Mouse (Mus musculus) hindbrain, embryonic 10.5 days (tissue): ENCODE measurements at regions not wholly inside any gene's neighbourhood (a gene's known extent, or its start where the extent isn't known, plus 50 kb on each side); places are given as distances from the start of the nearest gene placed in this dataset.

Source experiments
- DNase-seq: peaks from one replicate; pipeline ENCODE4 v3.0.0-alpha.2; 2017; ENCODE audit warnings: low spot score
- H3K27ac ChIP-seq: fragments of 300-500 bp; sonication (generic); 2 replicates; pipeline ENCODE4 v1.5.1; 2016; ENCODE audit warnings: mild to moderate bottlenecking, moderate library complexity
- H3K27me3 ChIP-seq: fragments of 300-500 bp; sonication (generic); 2 replicates; pipeline ENCODE4 v1.6.1; 2016; ENCODE audit warnings: mild to moderate bottlenecking; ENCODE audit not compliant: poor library complexity, insufficient read depth, severe bottlenecking
- H3K36me3 ChIP-seq: fragments of 300-500 bp; sonication (generic); 2 replicates; pipeline ENCODE4 v1.6.1; 2016; ENCODE audit warnings: mild to moderate bottlenecking, moderate library complexity
- H3K4me1 ChIP-seq: fragments of 300-500 bp; sonication (generic); replicated peaks from 2 replicates; pipeline ENCODE4 v1.6.1; 2016; ENCODE audit warnings: mild to moderate bottlenecking
- H3K4me3 ChIP-seq: fragments of 300-500 bp; sonication (generic); 2 replicates; pipeline ENCODE4 v1.5.1; 2016; ENCODE audit warnings: mild to moderate bottlenecking, moderate library complexity
- H3K9me3 ChIP-seq: fragments of 300-500 bp; sonication (generic); 2 replicates; pipeline ENCODE4 v1.6.1; 2016; ENCODE audit warnings: mild to moderate bottlenecking, moderate library complexity
- WGBS: fragments of 180-500 bp; shearing (Covaris S2); methylation state at CpG from one replicate; pipeline ENCODE4 v1.1.7; 2016; 5-methylcytosine and 5-hydroxymethylcytosine counted together

DNA sequence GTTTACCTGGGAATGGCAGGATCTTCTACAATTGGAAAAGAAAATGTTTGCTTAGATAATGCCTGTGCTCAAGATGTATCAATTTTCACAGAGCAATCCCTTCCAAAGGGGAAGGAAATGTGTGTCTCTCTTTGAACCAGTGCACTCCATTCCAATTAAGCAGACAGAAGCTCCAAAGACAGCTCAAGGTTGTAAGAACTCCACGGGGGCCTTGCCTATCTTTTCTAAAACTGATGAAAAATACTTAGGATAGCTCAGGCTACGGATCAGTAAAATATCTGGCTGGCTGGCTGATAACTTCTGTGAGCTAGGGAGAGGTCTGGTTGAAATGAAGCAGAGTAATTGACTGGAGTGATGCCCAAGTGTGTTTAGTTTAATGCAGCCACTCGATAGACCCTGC is 138.6 kb upstream of the Steap4 start:
- H3K4me3 ChIP-seq, result no peak overlapping the region
- H3K27me3 ChIP-seq, result no peaks in the 10 kb centered on the region
- no peaks in the 10 kb centered on the region for H3K36me3 ChIP-seq
- 78% methylated on average over 3 of the region's 3 CpGs for WGBS
- no peaks in the 10 kb centered on the region for H3K9me3 ChIP-seq
- no peak for DNase-seq
- H3K4me1 ChIP-seq, result no peaks in the 10 kb centered on the region
- H3K27ac ChIP-seq, result no peak overlapping the region

DNA sequence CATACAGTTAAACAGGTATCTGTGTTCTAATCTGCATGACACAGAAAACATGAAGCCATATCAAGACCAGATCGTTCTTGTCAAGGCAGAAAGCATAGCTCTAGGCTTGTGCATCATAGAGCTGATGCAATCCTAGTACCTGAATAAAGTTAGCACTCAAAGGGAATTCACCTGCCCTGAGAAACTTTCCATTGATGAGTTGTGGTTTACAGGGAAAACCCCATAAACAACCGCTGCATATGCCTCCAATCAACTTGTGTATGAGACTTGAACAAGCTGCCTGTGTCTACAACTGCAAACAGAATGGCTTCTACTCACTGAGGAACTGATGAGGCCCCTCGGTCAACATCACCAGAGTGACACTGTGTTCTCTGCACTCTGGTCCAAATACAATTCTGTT is 130.6 kb upstream of the Steap4 start:
- no peak overlapping the region for H3K4me3 ChIP-seq
- 86% methylated on average over 3 of the region's 3 CpGs for WGBS

DNA sequence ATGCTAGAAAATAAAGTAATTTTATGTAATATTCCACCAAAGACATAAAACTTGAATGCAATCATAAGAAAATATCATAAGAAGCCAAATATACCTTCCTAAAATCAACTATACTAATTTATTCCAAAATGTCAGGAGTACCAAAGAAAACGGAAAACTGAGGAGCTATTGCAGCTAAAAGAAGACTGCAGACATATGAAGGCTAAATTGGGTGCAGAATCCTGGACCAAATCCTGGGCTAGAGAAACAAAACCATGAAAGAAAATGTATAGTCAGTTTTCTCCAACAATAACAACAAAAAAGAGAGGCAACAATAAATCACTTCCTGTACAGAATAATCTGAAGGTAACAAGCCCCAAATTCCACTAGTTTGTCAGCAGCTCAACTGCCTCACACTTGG is 126.4 kb upstream of the Steap4 start:
- WGBS, result 89% methylated on average over 1 of the region's 1 CpGs
- Histone ChIP-seq H3K27me3 (no peaks in the 10 kb centered on the region), H3K36me3 (no peaks in the 10 kb centered on the region), H3K4me1 (no peaks in the 10 kb centered on the region), H3K27ac (no peak overlapping the region), H3K9me3 (no peaks in the 10 kb centered on the region), H3K4me3 (no peak overlapping the region)
- no peak for DNase-seq

More for the DNA sequence above, 130.6 kb upstream of the Steap4 start:
- Histone ChIP-seq H3K27me3 (no peaks in the 10 kb centered on the region), H3K27ac (no peak overlapping the region), H3K36me3 (no peaks in the 10 kb centered on the region), H3K9me3 (no peaks in the 10 kb centered on the region), H3K4me1 (no peaks in the 10 kb centered on the region)
- DNase-seq, result no peak

DNA sequence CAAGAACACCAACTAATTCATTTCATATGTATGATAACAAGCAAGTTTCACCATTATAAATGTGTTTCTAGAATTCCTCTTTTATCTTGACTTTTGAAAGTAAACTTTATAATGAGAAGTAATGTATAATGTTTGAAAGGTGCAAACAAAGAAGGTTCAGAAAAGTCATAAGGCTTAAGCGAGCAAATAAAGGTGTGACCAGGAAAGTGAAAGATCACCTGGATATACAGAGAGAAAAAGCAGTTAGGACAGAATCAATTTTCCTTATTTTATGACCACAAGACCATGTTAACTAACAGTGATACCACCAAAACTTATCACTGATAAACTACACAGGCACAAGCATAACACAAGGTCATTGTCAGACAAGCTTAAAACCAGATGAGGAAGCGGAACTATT is 97.2 kb upstream of the Steap4 start:
- Histone ChIP-seq H3K9me3 (no peaks in the 10 kb centered on the region), H3K4me1 (no peaks in the 10 kb centered on the region), H3K4me3 (no peak overlapping the region), H3K36me3 (no peaks in the 10 kb centered on the region), H3K27ac (no peak overlapping the region), H3K27me3 (no peaks in the 10 kb centered on the region)
- WGBS, result 89% methylated on average over 2 of the region's 2 CpGs
- no peak for DNase-seq

DNA sequence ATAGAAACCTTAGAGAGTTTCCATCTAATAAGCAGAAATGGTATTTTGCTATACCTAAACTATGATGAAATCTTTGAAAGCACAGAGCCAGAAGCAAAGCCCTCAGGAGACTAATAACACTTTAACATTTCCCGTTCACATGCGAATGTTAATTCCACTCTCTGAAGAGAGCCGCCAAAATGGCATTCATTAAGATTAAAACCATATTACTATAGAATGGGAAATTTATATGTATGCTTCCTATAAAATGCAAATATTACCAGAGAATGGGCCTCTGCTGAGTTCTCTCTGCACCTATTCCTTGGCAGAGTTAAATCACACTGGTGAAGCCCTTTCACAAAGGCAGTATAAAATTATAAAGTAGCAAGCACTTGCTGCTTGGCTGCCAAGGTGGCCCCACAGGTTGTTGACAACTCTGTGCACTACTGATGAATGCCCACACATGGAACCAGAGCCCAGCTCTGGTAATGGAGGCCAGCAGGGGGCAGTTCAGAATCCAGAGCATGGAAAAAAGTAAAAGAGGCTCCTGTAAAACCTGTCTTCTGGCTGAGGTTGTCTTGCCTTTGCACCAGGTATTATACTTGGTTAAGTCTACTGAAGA is 94.1 kb upstream of the Steap4 start:
- H3K27me3 ChIP-seq, result no peaks in the 10 kb centered on the region
- DNase-seq, result no peak
- H3K9me3 ChIP-seq, result no peaks in the 10 kb centered on the region
- 94% methylated on average over 3 of the region's 3 CpGs for WGBS
- H3K36me3 ChIP-seq, result no peaks in the 10 kb centered on the region
- H3K4me3 ChIP-seq, result no peak overlapping the region
- H3K27ac ChIP-seq, result no peak overlapping the region
- no peaks in the 10 kb centered on the region for H3K4me1 ChIP-seq

DNA sequence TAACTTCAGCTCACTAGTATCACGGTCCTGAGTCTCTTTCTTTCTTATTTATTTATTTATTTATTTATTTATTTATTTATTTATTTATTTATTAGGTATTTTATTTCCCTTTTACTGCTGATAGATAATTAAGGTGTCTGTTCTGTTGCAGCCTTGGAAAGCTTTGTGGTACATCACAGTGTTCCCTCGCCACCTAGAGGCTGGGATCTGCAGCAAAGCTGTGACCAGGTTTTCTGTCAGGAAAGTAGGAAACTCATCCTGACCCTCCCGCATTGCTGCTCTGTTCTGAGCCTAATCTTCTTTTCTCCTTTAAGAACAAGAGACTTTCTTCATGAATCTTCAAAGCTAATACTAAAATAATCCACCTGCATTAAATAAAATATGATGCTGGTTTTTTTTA is 60.7 kb upstream of the Steap4 start:
- Histone ChIP-seq H3K27me3 (no peaks in the 10 kb centered on the region), H3K9me3 (no peaks in the 10 kb centered on the region), H3K4me3 (no peak overlapping the region), H3K27ac (no peak overlapping the region), H3K4me1 (no peaks in the 10 kb centered on the region), H3K36me3 (no peaks in the 10 kb centered on the region)
- DNase-seq, result peak; percentile 18
- 72% methylated on average over 3 of the region's 3 CpGs for WGBS
